Mouse (Mus musculus): ENCODE results near the gene Pgpep1l.

Pgpep1l gene

GRCm38 (mm10) chr7:68259523-68260081 is 4.4 kb downstream of the Pgpep1l start:
- no peak for DNase-seq

GRCm38 (mm10) chr7:68258326-68259150 is 5.5 kb downstream of the Pgpep1l start:
- peak; percentile 26 for DNase-seq

- peak; percentile 14 for DNase-seq
These were observed 6.3 kb downstream of the Pgpep1l start for GRCm38 (mm10) chr7:68257767-68258166.

- no peak for DNase-seq
These were observed 13.1 kb downstream of the Pgpep1l start for GRCm38 (mm10) chr7:68250902-68251301.

GRCm38 (mm10) chr7:68250411-68250810 is 13.6 kb downstream of the Pgpep1l start:
- no peak for DNase-seq

- DNase-seq, result no peak
These were observed 17.8 kb downstream of the Pgpep1l start for GRCm38 (mm10) chr7:68246249-68246648.

- peak; percentile 18 for DNase-seq
These were observed 18.4 kb downstream of the Pgpep1l start for GRCm38 (mm10) chr7:68245681-68246080.

GRCm38 (mm10) chr7:68241205-68241604 is 22.8 kb downstream of the Pgpep1l start:
- no peak for DNase-seq

GRCm38 (mm10) chr7:68239220-68239827 is 24.7 kb downstream of the Pgpep1l start:
- peak; percentile 6 for DNase-seq

- peak; percentile 10 for DNase-seq
These were observed 27.2 kb downstream of the Pgpep1l start for GRCm38 (mm10) chr7:68236817-68237216.

- DNase-seq, result peak; percentile 8
These were observed 30.3 kb downstream of the Pgpep1l start for GRCm38 (mm10) chr7:68233619-68234223.

- DNase-seq, result peak; percentile 7
These were observed 31.5 kb downstream of the Pgpep1l start for GRCm38 (mm10) chr7:68232521-68232920.

- no peak for DNase-seq
These were observed 33.2 kb downstream of the Pgpep1l start for GRCm38 (mm10) chr7:68230831-68231230.

GRCm38 (mm10) chr7:68228491-68228890 is 35.5 kb downstream of the Pgpep1l start:
- DNase-seq, result peak; percentile 16

- DNase-seq, result no peak
These were observed 36.4 kb downstream of the Pgpep1l start for GRCm38 (mm10) chr7:68227621-68228020.

- DNase-seq, result peak; percentile 16
These were observed 37.0 kb downstream of the Pgpep1l start for GRCm38 (mm10) chr7:68227021-68227420.

- peak; percentile 30 for DNase-seq
These were observed 38.5 kb downstream of the Pgpep1l start for GRCm38 (mm10) chr7:68225427-68226054.

GRCm38 (mm10) chr7:68224006-68224405 is 40.0 kb downstream of the Pgpep1l start:
- peak; percentile 67 for DNase-seq

GRCm38 (mm10) chr7:68223356-68223808 is 40.7 kb downstream of the Pgpep1l start:
- peak; percentile 50 for DNase-seq

GRCm38 (mm10) chr7:68221677-68222230 is 42.3 kb downstream of the Pgpep1l start:
- DNase-seq, result no peak

- no peak for DNase-seq
These were observed 45.2 kb downstream of the Pgpep1l start for GRCm38 (mm10) chr7:68218879-68219278.

GRCm38 (mm10) chr7:68215522-68216070 is 48.4 kb downstream of the Pgpep1l start:
- no peak for DNase-seq
